Mouse (Mus musculus): ENCODE data around the gene Rxfp1. TPM values are rescaled to one million over a fixed set of nuclear protein-coding genes. Genes with fewer than 3 reads are reported as not detected.
"Not testable (repeated sequence)": the region's sequence is repeated elsewhere in the genome, so short reads cannot be mapped to it uniquely, and the experiment has no call there.

Gene Rxfp1
- total RNA-seq (2021), result 10 to 100 TPM; 14.6 to 18.2 TPM

DNA sequence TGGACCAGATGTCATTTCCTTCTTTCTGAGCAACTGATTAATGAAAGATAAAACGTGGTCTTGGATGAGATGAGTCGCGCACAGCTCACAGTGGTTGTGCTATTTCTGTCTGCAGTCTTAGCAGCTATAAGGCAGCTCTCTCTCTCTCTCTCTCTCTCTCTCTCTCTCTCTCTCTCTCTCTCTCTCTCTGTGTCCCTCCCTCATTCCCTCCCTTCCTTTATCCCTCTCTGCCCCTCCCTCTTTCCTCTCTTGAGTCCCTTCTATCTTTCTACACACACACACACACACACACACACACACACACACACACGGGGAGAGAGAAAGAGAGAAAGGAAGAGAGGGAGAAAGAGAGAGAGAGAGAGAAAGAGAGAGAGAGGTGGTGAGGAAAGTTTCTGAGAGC lies at the start of gene Rxfp1:
Gene Rxfp1, minus strand, starts transcription at position 101 of the 400 bp plus-strand sequence.
- no peak for DNase-seq (ENCODE audit: low spot score in 2 of 2)
- intact Hi-C loops (cut with DNase I), result no loop called here

DNA sequence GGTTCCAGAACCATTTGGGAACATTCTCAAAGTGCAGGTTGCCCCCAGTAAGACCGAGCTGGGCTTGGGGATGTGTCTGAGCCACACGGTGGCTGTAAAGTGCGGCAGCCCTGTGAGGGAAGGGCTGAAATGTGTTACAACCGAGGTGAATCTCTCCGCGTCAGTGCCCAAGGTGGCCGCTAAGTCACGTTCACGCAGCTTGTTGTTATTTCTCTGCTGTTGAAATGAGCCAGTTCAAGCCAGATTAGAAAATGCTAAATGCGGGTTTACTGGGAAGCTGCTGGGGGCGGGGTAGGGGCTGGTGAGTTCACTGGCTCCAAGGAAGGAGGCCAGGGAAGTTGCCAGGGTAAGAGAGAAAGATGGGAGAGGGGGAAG lies 46.7 kb upstream of the Rxfp1 start:
- no peak for DNase-seq (ENCODE audit: low spot score in 2 of 2)
- intact Hi-C loops (cut with DNase I), result no loop called here

DNA sequence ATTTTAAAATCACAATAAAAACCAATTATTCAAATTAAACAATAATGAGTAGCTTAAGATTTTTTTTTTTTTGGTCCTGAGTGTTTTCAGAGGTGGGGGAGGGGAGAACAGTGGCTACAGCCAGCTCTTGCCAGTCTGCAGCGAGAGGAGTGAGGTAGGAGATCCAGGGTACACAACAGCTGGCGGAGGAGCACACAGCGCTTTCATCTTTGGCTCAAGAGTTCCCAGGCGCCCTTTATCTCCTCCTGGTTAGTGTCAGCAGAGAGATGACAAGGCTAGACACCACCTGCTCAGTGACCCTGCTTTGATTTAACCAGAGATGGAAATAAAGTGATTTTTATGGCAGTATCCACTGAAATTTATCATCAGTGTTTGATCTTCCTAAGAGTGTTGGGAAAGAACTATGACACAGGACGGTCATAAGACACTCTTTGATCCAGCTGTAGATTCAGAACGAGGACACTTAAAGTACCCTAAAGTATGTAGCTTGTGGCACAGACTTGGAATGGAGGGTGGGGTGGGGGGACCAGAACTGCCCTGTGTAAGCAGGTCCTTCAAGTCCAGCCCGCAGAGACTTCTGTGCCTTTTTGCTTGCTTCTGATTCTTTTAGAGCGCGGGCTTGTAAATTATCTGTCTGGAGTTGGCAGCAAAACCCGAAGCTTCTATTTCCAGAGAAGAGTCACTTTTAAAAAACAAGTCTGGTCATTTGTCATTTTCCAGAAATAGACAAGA lies 46.1 kb upstream of the Rxfp1 start:
- DNase-seq (ENCODE audit: low spot score in 2 of 2), result no peak
- intact Hi-C loops (cut with DNase I), result no loop called here

DNA sequence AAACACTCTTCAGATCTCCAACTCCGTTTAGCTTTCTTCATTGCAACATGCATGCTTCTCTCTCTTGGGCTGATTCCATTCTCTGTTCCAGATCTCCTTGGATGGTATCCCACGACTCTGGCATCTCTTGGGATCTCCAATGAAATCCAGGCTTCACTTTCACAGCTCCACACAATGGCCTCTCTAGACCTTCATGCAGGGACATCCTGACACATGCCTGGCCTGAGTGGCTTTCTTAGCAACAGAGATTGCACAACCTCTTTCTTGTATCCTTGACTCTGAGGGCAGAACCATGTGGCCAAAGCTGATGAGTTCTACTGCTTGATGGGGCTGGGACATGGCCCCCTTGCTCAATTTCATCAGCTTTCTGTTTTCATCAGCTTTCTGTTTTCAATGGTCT lies 35.0 kb upstream of the Rxfp1 start:
- DNase-seq (ENCODE audit: low spot score in 2 of 2), result no peak
- intact Hi-C loops (cut with DNase I), result no loop called here

DNA sequence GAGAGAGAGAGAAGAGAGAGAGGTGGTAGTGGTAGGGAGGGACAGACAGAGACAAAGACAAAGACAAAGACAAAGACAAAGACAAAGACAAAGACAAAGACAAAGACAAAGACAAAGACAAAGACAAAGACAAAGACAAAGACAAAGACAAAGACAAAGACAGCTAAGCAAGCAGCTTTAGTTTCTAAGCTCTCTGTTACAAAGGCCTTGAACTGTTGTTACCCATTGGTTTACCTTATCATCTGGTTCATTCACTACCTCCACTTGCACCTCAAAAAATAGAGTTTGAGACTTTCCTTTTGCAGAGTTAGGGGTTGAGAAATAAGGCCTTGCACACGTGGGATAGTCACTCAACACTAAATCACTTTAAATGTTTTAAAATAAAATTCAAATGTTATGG lies 16.1 kb upstream of the Rxfp1 start:
- intact Hi-C loops (cut with DNase I), result no loop called here

DNA sequence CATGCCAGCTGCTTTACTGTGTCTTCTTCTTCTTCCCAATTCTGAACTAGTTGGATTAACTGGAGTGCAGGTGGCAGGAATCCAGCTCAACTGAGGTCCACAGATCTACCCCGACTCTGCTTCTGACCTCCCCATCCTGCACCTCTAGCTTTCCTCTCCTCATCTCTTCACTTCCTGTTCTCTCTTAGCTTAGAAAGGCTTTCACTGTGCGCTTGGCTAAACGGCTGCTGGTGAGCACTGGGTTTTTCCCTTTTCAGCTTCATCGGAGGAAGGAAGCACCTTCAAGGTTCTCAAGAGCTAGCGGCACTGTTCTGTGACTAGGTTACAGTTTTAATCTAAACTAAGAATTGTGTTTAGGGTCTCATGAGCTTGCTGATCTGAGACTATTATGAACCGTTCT lies 8.9 kb upstream of the Rxfp1 start:
- no peak for DNase-seq (ENCODE audit: low spot score in 2 of 2)
- intact Hi-C loops (cut with DNase I), result no loop called here

More for the DNA sequence above, 16.1 kb upstream of the Rxfp1 start:
- DNase-seq (ENCODE audit: low spot score in 2 of 2), result no peak

DNA sequence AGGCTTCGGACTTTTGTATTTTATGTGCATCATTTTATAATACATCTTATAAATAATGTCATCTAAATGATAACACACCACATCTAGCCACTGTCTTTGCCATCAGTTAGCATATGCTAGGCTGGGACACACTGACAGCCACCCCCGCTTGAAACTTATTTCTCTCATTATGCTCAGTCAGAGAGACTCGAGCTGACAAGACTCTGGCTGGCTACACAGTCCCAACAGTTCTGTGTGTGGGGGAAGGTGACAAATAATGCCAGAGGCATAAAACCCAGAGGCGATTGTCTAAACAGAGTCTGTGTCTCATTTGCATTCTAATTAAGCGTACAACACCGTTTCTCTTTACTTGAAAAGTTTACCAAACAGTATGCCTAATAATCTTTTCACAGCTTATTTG lies 7.4 kb upstream of the Rxfp1 start:
- peak in 1 of 2 experiments; percentile 23 for DNase-seq (ENCODE audit: low spot score in 2 of 2)
- intact Hi-C loops (cut with DNase I), result no loop called here

DNA sequence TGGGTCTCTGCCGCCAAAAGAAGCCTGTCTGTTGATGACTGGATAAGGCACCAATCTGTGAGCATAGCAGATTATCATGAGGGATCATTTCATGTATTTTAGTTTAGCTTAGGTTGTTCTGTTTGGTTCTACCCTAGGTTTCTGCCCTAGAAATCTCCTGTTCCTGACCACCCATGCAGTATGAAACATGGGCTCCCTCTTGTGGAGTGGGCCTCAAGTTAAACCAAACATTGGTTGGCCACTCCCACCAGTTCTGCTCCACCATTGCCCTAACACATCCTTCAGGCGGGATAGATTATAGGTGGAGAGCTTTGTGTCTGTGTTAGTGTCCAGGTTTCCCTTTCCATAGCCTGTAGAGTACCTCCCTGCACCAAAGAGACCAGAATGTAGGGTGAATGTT lies 6.7 kb upstream of the Rxfp1 start:
- no peak for DNase-seq (ENCODE audit: low spot score in 2 of 2)
- intact Hi-C loops (cut with DNase I), result no loop called here

DNA sequence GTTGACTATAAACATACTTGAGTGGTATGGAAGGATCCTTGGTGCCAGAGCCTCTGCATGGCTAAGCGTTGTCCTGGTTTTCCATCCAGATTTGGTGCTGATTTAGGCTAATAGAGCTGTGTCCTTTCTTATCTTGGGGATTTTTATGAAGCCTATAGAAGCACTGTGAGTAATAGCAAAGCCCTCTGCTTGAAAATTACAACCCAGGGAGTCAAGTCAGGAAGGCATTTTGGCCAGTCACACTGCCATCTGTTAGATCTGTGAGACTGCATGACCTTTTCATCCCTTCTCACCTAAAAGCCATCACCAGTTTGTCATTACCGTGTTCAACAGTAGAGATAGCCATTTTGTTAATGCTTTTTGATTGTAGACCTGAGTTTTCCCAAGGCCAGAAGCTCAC lies 2.7 kb upstream of the Rxfp1 start:
- intact Hi-C loops (cut with DNase I), result no loop called here

DNA sequence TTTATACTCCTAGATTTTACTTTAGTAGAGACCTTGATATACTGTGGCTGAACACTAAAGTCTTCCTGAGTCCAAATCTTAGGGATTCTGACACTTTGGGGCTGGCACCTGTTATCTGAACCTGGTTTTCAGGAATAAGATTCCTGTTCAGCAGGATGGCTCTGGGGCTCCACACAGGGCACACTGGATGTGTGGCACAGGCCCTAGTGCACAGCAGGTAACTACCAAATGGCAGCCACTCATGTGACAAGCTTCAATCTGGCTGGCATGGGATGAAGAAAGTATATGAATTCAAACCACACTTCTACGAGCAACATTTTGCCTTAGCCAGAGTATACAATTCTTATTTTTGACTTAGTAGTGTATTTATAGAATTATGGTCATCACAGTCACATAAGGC lies 771 bp upstream of the Rxfp1 start:
- intact Hi-C loops (cut with DNase I), result no loop called here
- no peak for DNase-seq (ENCODE audit: low spot score in 2 of 2)

More for the DNA sequence above, 2.7 kb upstream of the Rxfp1 start:
- DNase-seq (ENCODE audit: low spot score in 2 of 2), result no peak

DNA sequence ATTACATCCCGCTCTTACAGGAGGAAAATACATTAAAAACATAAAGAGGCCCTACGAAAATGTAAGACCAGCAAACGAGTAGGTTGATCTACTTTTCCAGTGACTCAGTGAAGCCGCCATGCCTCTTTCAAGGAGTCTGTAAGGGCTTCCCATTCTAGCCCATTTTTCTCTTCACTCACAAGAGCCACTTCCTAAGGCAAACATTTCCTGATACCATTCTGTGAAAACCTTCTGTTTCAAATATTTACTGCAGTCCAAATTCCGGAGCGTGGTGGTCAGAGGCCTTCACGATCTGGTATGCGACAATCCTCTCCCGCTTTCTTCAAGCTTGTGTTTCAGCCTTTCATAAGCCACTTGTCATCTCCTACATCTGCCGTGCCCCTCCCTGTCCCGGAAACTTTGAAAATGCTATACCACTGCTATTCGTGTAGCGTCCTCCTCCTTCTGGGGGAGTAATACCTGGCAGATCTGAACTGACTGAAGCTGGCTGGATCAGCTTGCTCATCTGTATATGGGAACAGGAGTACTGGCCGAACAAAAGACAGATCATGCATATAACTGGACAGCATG lies 11.1 kb downstream of the Rxfp1 start:
- intact Hi-C loops (cut with DNase I), result no loop called here
- DNase-seq (ENCODE audit: low spot score in 2 of 2), result no peak

DNA sequence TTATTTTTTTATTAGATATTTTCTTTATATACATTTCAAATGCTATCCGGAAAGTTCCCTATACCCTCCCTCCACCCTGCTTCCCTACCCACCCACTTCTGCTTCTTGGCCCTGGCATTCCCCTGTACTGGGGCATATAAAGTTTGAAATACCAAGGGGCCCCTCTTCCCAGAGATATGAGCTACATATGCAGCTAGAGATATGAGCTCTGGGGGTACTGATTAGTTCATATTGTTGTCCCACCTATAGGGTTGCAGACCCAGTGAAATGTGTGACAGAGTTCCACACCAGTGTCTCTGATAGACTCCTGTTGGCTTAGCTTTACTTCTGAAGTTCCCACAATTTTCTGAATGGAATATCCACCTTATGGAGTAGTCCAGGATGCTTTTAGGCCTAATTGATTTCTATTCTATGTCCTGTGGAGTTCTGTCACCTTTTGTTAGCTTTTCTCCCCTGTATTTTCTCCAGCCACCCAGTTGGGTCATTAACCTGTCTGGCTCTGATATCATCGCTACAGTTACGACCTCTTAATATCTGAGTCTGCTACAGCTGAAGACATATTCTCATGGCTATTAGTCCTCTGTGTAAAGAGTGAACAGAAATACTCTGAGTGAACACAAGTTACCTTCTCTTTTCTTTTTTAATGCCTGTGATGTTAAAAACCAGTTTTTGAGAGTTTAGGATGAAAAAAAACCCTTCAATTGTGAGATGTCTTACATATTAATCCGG lies 16.8 kb downstream of the Rxfp1 start:
- no peak for DNase-seq (ENCODE audit: low spot score in 2 of 2)
- intact Hi-C loops (cut with DNase I), result no loop called here

DNA sequence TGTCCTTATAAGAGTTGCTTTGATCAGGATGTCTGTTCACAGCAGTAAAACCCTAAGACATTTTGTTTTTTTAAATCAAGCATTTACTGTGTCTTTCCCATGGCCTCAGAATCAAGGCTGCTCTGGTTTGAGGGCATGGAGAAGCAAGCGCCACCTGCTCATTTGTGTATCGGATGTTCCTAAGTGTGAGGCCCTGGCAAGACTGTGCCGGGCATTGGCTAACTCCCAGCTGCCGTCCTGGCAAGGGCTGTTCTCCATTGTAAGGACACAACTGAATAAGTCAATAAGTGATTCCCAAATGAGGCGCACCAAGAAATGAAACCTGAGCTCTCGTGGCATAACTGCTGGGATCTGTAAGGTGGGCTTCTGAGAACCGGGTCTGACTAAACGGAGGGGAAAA lies 31.2 kb downstream of the Rxfp1 start:
- DNase-seq (ENCODE audit: low spot score in 2 of 2), result no peak
- intact Hi-C loops (cut with DNase I), result no loop called here

DNA sequence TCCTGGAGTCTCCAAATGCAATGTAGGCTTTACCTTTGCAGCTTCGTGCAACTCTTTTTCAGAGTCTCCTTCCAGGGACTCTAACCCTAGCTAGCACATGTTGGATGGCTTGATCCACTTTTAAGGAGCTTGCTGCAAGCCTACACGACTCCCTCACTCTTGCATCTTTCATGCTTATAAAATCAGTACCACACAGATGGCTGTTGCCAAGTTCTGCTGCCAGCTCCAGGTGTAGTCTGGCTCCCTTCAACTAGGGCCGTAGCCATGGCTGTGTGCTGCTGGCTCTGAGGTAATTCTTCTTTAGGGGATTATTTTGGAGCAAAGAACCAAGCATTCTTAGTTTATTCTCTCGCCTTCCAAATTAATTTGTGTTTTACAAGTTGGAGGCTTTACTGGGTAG lies 34.5 kb downstream of the Rxfp1 start:
- DNase-seq (ENCODE audit: low spot score in 2 of 2), result no peak
- intact Hi-C loops (cut with DNase I), result no loop called here

DNA sequence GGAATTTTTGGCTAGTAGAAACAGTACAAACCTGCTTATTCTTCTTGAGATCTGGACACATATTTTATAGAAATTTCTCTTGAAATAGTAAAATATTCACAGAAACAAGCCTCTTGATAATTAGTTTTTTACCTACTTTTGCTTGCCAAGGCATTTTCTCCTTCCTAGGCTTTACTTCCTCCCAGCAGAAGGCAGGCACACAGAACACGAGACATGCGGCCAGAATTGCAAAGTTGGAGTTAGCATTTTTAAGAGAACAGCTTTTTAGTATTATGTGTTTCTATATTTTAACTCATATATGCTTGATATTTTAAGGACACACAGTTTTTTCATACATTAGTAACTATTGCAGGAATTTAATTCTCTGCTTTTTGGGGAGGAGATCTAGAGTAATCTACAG lies 45.7 kb downstream of the Rxfp1 start:
- DNase-seq (ENCODE audit: low spot score in 2 of 2), result no peak
- intact Hi-C loops (cut with DNase I), result no loop called here

DNA sequence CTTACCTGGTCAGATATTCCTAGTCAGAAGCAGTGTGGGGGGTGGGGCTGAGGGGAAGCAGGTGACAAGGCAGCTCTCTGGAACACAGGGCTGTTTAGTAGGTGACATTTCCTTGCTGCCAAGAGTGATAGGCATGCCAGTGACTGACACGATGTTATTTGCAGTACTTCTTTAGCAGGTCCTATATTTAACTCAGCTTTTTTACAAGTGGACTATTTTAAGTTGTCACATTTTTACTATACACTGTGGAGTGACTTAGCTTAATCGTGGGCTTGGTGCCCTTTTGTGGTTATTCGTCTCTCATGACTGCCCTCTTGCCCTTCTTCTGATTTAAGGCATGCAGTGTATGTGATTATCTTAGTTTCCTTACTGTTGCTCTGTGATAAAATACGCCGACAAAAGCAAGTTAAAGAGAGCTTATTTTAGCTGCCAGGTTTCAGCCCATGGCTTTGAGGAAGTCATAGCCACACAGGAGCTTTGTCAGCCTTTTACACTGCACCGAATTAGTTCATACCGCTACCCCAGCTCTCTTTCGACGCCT lies 47.5 kb downstream of the Rxfp1 start:
- intact Hi-C loops (cut with DNase I), result no loop called here
- DNase-seq (ENCODE audit: low spot score in 2 of 2), result no peak

DNA sequence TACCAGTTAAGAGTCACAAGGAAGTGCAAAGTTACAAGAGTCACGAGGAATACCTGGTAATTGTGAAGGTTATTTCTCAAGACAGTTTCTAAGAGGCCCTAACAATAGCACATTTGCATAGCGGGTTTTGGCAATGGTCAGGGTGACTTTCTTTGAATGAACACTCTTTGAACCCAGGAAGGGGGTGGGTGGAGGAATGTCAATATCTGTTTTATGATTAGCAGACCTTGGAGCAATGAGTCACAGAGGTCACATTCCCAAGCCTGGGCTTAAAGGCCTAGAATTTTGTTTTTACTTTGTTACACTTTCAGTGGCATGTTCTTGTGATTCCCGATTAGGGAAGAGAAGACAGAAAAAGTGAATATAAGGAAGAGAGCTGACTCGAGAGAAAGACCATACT lies 49.6 kb downstream of the Rxfp1 start:
- intact Hi-C loops (cut with DNase I); DNase-seq (ENCODE audit: low spot score in 2 of 2): not testable (repeated sequence)

DNA sequence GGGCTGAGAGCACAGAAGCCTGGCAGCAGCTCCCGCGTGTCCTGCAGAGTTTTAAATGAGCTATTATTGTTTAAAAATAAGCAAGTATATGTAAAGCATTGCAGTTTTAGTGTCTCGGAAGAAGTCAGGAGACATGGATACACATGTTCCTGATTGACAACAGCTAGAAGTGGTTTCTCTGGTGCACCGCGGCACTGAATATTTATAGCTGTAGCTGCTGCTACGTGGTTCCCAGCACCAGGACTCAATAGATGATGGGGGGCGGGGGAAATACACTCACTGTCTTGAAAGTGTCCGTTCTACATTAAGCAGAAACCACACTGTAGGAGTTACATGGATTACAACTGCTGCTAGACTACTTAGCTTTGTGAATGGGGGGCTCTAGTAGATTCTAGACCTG lies 54.2 kb downstream of the Rxfp1 start:
- intact Hi-C loops (cut with DNase I), result no loop called here
- DNase-seq (ENCODE audit: low spot score in 2 of 2), result no peak

DNA sequence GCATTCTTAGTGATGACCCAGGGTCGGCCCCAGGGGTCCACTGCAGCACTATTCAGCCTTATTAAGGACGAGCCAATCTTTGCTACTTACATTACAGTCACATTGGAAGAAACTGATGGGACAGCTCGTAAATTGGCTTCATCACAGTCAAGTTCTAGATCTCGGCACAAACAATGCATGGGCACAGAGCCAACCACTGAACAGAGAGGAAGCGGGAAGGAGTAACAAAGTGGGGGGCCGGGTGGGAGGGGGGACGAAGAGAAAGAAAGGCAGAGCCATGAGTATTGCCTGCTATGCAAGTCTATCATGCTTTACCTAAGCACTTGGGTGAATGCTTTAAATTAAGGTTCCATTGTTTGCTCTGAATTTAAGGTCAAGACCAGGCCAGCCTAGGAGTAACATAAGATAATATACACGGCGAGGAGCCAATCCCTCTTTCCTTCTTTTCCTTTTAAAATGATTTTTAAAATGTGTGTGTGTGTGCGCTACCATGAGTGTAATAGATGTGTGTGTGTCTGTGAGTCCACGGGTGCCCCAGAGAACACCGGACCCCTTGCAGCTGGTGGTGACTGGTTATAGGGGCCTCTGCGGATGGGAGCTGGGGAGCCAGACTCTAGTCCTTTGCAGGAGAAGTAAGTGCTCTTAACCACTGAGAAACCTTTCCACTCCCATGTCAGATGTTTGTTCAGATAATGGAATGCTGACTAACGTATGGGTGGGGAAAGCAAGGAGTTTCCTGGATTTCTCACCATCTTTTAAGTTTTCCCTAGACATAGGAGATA lies 55.1 kb downstream of the Rxfp1 start:
- intact Hi-C loops (cut with DNase I), result no loop called here
- no peak for DNase-seq (ENCODE audit: low spot score in 2 of 2)

DNA sequence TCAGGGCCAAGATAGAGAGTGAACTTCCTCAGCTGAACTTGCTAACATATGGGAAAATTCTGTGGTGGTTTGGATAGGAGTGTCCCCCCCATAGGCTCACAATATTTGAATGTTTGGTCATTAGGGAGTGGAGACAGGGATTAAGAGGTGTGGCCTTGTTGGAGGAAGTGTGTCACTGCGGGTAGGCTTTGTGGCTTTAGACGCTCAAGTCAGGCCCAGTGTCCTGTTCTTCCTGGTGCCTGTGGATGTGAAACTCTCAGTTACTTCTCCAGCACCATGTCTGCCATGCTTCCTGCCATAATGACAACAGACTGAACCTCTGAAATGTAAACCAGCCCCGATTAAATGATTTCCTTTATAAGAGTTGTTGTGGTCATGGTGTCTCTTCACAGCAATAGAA lies 61.3 kb downstream of the Rxfp1 start:
- DNase-seq (ENCODE audit: low spot score in 2 of 2), result no peak

More for the DNA sequence above, 61.3 kb downstream of the Rxfp1 start:
- intact Hi-C loops (cut with DNase I), result no loop called here

All from left cerebral cortex, postnatal 36 days (tissue).